Mouse (Mus musculus) erythroblast, embryonic 14.5 days (primary cell): Measurements from ENCODE around the gene Herc2. TPM values are rescaled to one million over a fixed set of nuclear protein-coding genes. Genes with fewer than 3 reads are reported as not detected.

Experiments used
- H3K27me3 ChIP-seq: 2 replicates; pipeline ENCODE4 v1.6.1; 2012; ENCODE audit warnings: inconsistent platforms; ENCODE audit not compliant: control insufficient read depth
- H3K36me3 ChIP-seq: 2 replicates; pipeline ENCODE4 v1.6.1; 2012; ENCODE audit warnings: mild to moderate bottlenecking, inconsistent platforms; ENCODE audit not compliant: control insufficient read depth
- H3K4me1 ChIP-seq: 2 replicates; pipeline ENCODE4 v1.6.1; 2012; ENCODE audit warnings: inconsistent platforms; ENCODE audit not compliant: control insufficient read depth
- H3K4me3 ChIP-seq: replicated peaks from 2 replicates; pipeline ENCODE3; 2012; ENCODE audit warnings: moderate library complexity, mild to moderate bottlenecking, inconsistent platforms
- H3K9me3 ChIP-seq: 2 replicates; pipeline ENCODE4 v1.6.1; 2012; ENCODE audit warnings: low read length, inconsistent platforms, mixed read lengths; ENCODE audit not compliant: control insufficient read depth
- GATA1 ChIP-seq: IDR thresholded peaks from 2 replicates; pipeline ENCODE4 v1.6.1; 2012; ENCODE audit warnings: low read length, inconsistent platforms, mixed read lengths
- TAL1 ChIP-seq: IDR thresholded peaks from 3 replicates; pipeline ENCODE4 v1.6.1; 2012; ENCODE audit warnings: low read length, inconsistent platforms, mixed read lengths
- polyA plus RNA-seq: library from polyadenylated mRNA; stranded (reverse); fragments of >175 nt; gene quantifications from 2 replicates; pipeline ENCODE4 v1.2.3, GENCODE M21; 2012

The Herc2 gene
- polyA plus RNA-seq, 1 experiment: 0.77 TPM

GRCm38 (mm10) chr7:56202843-56203242 is 152.8 kb downstream of the Herc2 start:
- no peak for TF ChIP-seq GATA1
- no peak for TF ChIP-seq TAL1
- no peaks in the 10 kb centered on the region for H3K9me3 ChIP-seq
- H3K4me1 ChIP-seq: peaks cover 3% of the 10 kb centered on the region
- no peaks in the 10 kb centered on the region for H3K27me3 ChIP-seq
- H3K4me3 ChIP-seq: no peak overlapping the region
- peaks cover 97% of the 10 kb centered on the region for H3K36me3 ChIP-seq

GRCm38 (mm10) chr7:56203286-56203685 is 153.3 kb downstream of the Herc2 start:
- Histone ChIP-seq H3K27me3 (no peaks in the 10 kb centered on the region), H3K4me3 (no peak overlapping the region), H3K36me3 (peaks cover 97% of the 10 kb centered on the region), H3K9me3 (no peaks in the 10 kb centered on the region), H3K4me1 (peaks cover 3% of the 10 kb centered on the region)
- TF ChIP-seq GATA1 (no peak), TAL1 (no peak)

- Histone ChIP-seq H3K4me3 (no peak overlapping the region), H3K4me1 (peaks cover 3% of the 10 kb centered on the region), H3K27me3 (no peaks in the 10 kb centered on the region), H3K9me3 (no peaks in the 10 kb centered on the region), H3K36me3 (peaks cover 100% of the 10 kb centered on the region)
- TF ChIP-seq GATA1 (no peak), TAL1 (no peak)
Observed at GRCm38 (mm10) chr7:56204877-56205276, 154.9 kb downstream of the Herc2 start.

GRCm38 (mm10) chr7:56220811-56221210 is 170.8 kb downstream of the Herc2 start:
- no peak for TF ChIP-seq TAL1
- TF ChIP-seq GATA1: no peak

GRCm38 (mm10) chr7:56235794-56236423 is 185.9 kb downstream of the Herc2 start:
- no peak for TF ChIP-seq GATA1
- no peak for TF ChIP-seq TAL1
- H3K27me3 ChIP-seq: no peaks in the 10 kb centered on the region
- H3K9me3 ChIP-seq: no peaks in the 10 kb centered on the region
- no peak overlapping the region for H3K4me3 ChIP-seq
- no peaks in the 10 kb centered on the region for H3K4me1 ChIP-seq
- H3K36me3 ChIP-seq: peaks cover 27% of the 10 kb centered on the region

More at GRCm38 (mm10) chr7:56220811-56221210, 170.8 kb downstream of the Herc2 start:
- no peaks in the 10 kb centered on the region for H3K27me3 ChIP-seq
- no peak overlapping the region for H3K4me3 ChIP-seq
- H3K4me1 ChIP-seq: no peaks in the 10 kb centered on the region
- H3K36me3 ChIP-seq: peaks cover 97% of the 10 kb centered on the region
- no peaks in the 10 kb centered on the region for H3K9me3 ChIP-seq

GRCm38 (mm10) chr7:56236617-56237016 is 186.6 kb downstream of the Herc2 start:
- no peak for TF ChIP-seq TAL1
- H3K4me3 ChIP-seq: no peak overlapping the region

GRCm38 (mm10) chr7:56239543-56239942 is 189.5 kb downstream of the Herc2 start, which contains the start of gene Oca2:
Gene Oca2 (plus strand): TSS chr7:56239760.
- H3K36me3 ChIP-seq: no peaks in the 10 kb centered on the region
- no peak within 1 kb of the TSS for H3K4me3 ChIP-seq

More at GRCm38 (mm10) chr7:56236617-56237016, 186.6 kb downstream of the Herc2 start:
- H3K9me3 ChIP-seq: no peaks in the 10 kb centered on the region
- H3K27me3 ChIP-seq: no peaks in the 10 kb centered on the region
- H3K4me1 ChIP-seq: no peaks in the 10 kb centered on the region
- H3K36me3 ChIP-seq: peaks cover 20% of the 10 kb centered on the region

GRCm38 (mm10) chr7:56254568-56254967 is 204.6 kb downstream of the Herc2 start:
- H3K4me1 ChIP-seq: no peaks in the 10 kb centered on the region
- H3K36me3 ChIP-seq: no peaks in the 10 kb centered on the region
- no peak overlapping the region for H3K4me3 ChIP-seq
- H3K9me3 ChIP-seq: peaks cover 2% of the 10 kb centered on the region; the same call in 1 of the 2 replicates
- H3K27me3 ChIP-seq: no peaks in the 10 kb centered on the region
- TF ChIP-seq TAL1 (no peak), GATA1 (no peak)

More at GRCm38 (mm10) chr7:56239543-56239942, 189.5 kb downstream of the Herc2 start, which contains the start of gene Oca2:
- no peak for TF ChIP-seq TAL1
- no peak for TF ChIP-seq GATA1
- no peaks in the 10 kb centered on the region for H3K27me3 ChIP-seq
- no peaks in the 10 kb centered on the region for H3K9me3 ChIP-seq
- H3K4me1 ChIP-seq: no peaks in the 10 kb centered on the region

GRCm38 (mm10) chr7:56257875-56258441 is 208.0 kb downstream of the Herc2 start:
- H3K4me3 ChIP-seq: no peak overlapping the region
- no peaks in the 10 kb centered on the region for H3K9me3 ChIP-seq
- H3K27me3 ChIP-seq: no peaks in the 10 kb centered on the region
- TF ChIP-seq GATA1: no peak
- no peak for TF ChIP-seq TAL1
- no peaks in the 10 kb centered on the region for H3K4me1 ChIP-seq
- H3K36me3 ChIP-seq: no peaks in the 10 kb centered on the region

GRCm38 (mm10) chr7:56277506-56277905 is 227.5 kb downstream of the Herc2 start:
- Histone ChIP-seq H3K4me1 (no peaks in the 10 kb centered on the region), H3K36me3 (no peaks in the 10 kb centered on the region), H3K27me3 (no peaks in the 10 kb centered on the region), H3K9me3 (no peaks in the 10 kb centered on the region), H3K4me3 (no peak overlapping the region)
- TF ChIP-seq TAL1 (no peak), GATA1 (no peak)

Other genes with a start within 250 kb of the Herc2 start
- 0.08 and 0.20 TPM in 2 replicates for gene Cyfip1, start 208.5 kb upstream of the Herc2 start, polyA plus RNA-seq
- gene Nipa2, start 87.7 kb upstream of the Herc2 start, polyA plus RNA-seq: 0.71 and 0.87 TPM in 2 replicates
- 0.98 and 1.2 TPM in 2 replicates for gene Nipa1, start 30.2 kb upstream of the Herc2 start, polyA plus RNA-seq
- not detected in 2 replicates for gene Oca2, start 189.6 kb downstream of the Herc2 start, polyA plus RNA-seq